Mouse (Mus musculus): ENCODE measurements around the gene Pla2g6.

Gene Pla2g6

GRCm38 (mm10) chr15:79351331-79351767 lies 23.2 kb upstream of the Pla2g6 start:
- in situ Hi-C loops (cut with MboI; ENCODE audit: low sequenced_read_pairs): no loop called here

GRCm38 (mm10) chr15:79350866-79351265 lies 22.7 kb upstream of the Pla2g6 start:
- in situ Hi-C loops (cut with MboI; ENCODE audit: low sequenced_read_pairs): no loop called here

DNA sequence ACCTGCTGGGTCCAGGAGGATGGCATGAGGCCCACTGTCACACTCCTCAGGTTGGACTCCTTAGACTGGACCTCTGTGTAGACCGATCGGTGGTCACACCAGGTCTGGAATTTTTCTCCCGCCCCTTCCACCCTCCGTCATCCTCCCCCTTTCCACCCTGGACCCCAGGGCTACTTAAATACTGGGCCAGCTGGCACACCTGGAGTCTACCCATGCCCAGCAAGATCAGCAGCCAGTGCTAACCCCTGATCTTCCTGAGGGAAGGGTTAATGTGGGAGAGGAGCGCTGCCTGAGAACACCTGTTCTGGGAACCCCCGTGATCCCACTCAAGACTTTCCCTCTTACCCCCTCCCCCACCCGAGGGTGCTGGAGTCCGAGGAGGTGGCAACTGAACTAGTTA lies 20.5 kb upstream of the Pla2g6 start:
- in situ Hi-C loops (cut with MboI; ENCODE audit: low sequenced_read_pairs): no loop called here

DNA sequence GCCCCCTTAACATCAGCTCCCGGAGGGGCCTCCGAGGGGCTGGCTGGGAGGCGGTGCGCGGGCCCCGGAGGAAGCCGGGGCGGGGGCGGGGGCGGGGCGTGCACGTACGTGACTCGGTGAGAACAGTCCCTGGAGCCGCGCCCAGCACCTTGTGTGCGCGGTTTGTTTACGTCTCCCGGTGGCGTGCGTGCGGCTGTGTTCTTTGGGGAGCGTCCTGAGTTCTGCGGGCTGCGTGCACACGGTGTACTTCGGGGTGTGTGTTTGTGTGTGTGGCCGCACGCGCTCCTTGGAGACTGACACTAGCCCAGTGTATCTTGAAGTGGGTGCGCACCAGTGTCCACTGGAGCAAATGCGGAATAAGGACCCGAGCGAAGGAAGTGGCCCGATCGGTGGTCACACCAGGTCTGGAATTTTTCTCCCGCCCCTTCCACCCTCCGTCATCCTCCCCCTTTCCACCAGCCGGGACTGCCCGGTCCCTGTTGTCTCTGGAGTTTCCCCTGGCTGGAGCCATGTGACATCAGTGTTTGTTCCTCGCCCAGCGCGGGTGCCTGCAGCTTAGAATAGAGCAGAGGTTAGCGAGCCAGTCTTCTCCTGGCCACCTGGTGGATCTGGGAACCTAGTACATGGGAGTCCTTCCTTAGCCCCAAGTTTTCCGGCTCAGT lies 19.8 kb upstream of the Pla2g6 start:
- in situ Hi-C loops (cut with MboI; ENCODE audit: low sequenced_read_pairs): no loop called here

GRCm38 (mm10) chr15:79347165-79347844 lies 19.1 kb upstream of the Pla2g6 start:
- in situ Hi-C loops (cut with MboI; ENCODE audit: low sequenced_read_pairs): no loop called here

GRCm38 (mm10) chr15:79346051-79346793 lies 18.0 kb upstream of the Pla2g6 start, which contains the start of gene Maff:
Maff (plus strand) TSS chr15:79346621.
- in situ Hi-C loops (cut with MboI; ENCODE audit: low sequenced_read_pairs): no loop called here

DNA sequence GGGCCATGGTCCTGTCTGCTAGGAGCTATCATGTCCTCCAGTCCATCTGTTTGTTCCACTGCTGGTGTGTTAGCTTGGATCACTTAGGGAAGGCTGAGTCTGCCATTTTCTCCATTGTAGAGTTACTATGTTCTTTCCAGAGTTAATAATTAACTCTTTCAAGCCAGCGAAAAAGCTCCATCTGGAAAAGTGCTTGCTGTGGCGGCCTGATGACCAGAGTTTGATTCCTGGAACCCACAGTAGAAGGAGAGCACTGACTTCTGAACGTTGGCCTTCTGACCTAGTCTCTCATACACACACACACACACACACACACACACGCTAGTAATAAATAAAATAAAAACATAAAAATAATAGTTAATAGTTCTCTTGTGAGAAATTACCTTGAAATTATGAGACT lies 16.4 kb upstream of the Pla2g6 start:
- in situ Hi-C loops (cut with MboI; ENCODE audit: low sequenced_read_pairs): no loop called here

GRCm38 (mm10) chr15:79342641-79343337 lies 14.6 kb upstream of the Pla2g6 start:
- in situ Hi-C loops (cut with MboI; ENCODE audit: low sequenced_read_pairs): no loop called here

DNA sequence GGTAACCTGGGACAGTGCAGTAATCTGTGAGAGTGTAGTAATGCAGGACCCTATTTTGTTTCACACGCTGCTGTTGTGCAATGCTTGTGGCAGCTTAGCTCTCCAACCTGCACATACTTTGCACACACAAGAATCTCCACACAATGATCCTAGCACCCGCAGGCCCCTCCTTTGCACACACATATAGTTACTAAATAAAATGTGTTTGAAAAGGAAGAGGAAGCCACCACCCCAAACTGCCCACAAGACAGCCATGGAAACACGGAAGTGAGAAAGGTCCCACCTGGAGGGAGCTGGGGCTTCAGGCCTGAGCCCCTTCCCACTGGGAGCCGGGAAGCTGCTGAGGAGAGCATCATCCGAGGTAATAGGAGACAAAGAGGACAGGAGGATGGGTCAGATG lies 10.8 kb upstream of the Pla2g6 start:
- in situ Hi-C loops (cut with MboI; ENCODE audit: low sequenced_read_pairs): no loop called here

- in situ Hi-C loops (cut with MboI; ENCODE audit: low sequenced_read_pairs): no loop called here
Observed at GRCm38 (mm10) chr15:79335061-79335655, 7.0 kb upstream of the Pla2g6 start.

- in situ Hi-C loops (cut with MboI; ENCODE audit: low sequenced_read_pairs): no loop called here
Observed at GRCm38 (mm10) chr15:79333409-79333808, 5.2 kb upstream of the Pla2g6 start.

- in situ Hi-C loops (cut with MboI; ENCODE audit: low sequenced_read_pairs): no loop called here
Observed at GRCm38 (mm10) chr15:79330521-79330920, 2.3 kb upstream of the Pla2g6 start.

DNA sequence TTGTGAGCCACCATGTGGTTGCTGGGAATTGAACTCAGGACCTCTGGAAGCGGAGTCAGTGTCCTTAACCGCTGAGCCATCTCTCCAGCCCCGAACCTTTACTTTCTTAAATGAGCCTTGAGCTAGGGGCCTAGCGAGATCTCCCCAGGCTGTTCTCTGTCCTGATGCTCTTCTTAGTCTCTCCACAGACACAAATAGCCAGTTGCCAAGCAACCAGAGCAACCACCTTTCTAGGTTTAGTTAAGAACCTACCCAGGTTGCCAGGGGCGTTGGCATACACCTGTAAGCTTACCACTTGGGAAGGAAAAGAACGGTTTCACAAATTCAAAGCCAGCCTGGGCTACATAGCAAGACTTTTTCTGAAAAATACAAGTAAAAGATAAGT lies 1.8 kb upstream of the Pla2g6 start:
- in situ Hi-C loops (cut with MboI; ENCODE audit: low sequenced_read_pairs): no loop called here

DNA sequence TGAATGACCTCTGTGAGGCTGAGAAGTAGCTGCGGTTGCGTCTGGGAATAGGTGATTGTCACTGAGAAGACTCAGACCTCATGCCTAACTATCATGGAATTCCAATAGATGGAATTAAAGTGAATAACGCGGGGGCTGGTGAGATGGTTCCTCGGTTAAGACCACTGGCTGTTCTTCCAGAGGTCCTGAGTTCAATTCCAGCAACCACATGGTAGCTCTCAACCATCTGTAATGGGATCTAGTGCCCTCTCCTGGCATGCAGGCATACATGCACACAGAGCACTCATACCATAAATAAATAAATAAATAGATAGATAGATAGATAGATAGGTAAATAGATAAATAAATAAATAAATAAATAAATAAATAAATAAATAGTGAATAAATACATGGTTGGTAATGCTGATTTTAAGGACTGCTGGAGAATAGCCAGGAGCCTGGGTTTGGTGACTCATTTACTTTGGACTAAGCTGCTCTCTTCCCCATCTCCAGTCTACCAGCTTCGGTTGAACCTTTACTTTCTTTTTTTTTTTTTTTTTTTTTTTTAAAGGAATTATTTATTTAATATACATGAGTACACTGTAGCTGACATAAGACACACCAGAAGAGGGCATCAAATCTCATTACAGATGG lies 1.3 kb upstream of the Pla2g6 start:
- in situ Hi-C loops (cut with MboI; ENCODE audit: low sequenced_read_pairs): no loop called here

DNA sequence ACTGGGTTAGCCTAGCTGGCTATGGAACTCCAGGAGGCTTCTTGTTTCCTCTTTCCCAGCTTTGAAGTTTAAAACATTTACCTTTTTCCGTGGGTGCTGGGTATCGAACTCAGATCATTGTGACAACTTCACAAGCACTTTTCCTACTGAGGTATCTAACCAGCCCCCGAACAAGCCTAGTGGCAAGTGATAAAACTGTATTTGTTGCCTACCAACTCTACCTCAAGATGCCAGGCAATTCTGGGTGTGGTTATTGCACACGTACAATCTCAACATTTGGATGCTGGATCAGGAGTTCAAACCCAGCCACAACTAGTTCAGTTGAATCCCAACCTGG lies 717 bp upstream of the Pla2g6 start:
- in situ Hi-C loops (cut with MboI; ENCODE audit: low sequenced_read_pairs): no loop called here

GRCm38 (mm10) chr15:79326971-79327961 lies 924 bp downstream of the Pla2g6 start:
- in situ Hi-C loops (cut with MboI; ENCODE audit: low sequenced_read_pairs): no loop called here

DNA sequence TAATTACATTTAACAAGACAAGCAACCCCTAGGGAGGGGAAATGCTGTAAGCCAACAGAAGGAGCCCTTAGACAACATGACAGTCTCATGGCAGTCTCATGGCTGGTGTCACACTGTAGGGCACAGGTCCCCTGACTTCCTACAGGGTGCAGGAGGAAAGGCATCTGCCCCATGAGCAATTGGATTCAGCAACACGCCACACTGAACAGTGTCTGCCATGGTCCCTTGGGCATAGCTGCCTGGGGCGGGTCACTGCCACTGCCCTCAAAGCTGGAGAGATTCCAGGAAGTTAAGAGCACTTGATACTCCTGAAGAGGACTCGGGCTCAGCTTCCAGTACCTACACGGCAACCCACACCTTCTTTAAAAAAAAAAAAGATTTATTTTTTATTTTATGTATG lies 1.9 kb downstream of the Pla2g6 start:
- in situ Hi-C loops (cut with MboI; ENCODE audit: low sequenced_read_pairs): no loop called here

GRCm38 (mm10) chr15:79325742-79326141 lies 2.4 kb downstream of the Pla2g6 start:
- in situ Hi-C loops (cut with MboI; ENCODE audit: low sequenced_read_pairs): no loop called here

GRCm38 (mm10) chr15:79324373-79324772 lies 3.8 kb downstream of the Pla2g6 start:
- in situ Hi-C loops (cut with MboI; ENCODE audit: low sequenced_read_pairs): no loop called here

Data from CH12F3 (cell line).